Mouse (Mus musculus): ENCODE data around the gene Zfp709.
"Not testable (repeated sequence)": the region's sequence is repeated elsewhere in the genome, so short reads cannot be mapped to it uniquely, and the experiment has no call there.

DNA sequence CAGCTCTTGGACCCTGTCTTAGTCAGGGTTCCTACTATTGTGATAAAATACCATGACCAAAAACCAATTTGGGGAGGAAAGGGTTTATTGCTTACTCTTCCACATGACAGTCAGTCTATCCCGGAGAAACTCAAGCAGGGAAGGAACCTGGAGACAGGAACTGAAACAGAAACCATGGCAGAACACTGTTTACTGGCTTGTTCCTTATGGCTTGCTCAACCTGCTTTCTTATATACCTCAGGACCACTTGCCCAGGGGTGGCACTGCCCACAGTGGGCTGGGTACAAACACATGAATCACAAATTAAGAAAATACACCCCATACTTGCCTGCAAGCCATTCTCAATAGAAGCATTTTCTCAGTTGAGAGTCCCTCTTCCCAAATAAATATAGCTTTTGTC, 21.3 kb downstream of the Zfp709 start:
- TF ChIP-seq EP300 (IDR thresholded peaks at IDR 0.05; ENCODE audit: insufficient read depth, low read depth, low read length); POLR2A (IDR thresholded peaks at IDR 0.05; ENCODE audit: insufficient read depth, low read length); CTCF (IDR thresholded peaks at IDR 0.05; ENCODE audit: low read depth, low read length): not testable (repeated sequence)
